Mouse (Mus musculus): ENCODE data around the gene Oser1. TPM values are rescaled to one million over a fixed set of nuclear protein-coding genes. Genes with fewer than 3 reads are reported as not detected.
"Not testable (repeated sequence)": the region's sequence is repeated elsewhere in the genome, so short reads cannot be mapped to it uniquely, and the experiment has no call there.

The Oser1 gene
- polyA plus RNA-seq, 1 experiment from 2014 or later: 36.1 TPM

DNA sequence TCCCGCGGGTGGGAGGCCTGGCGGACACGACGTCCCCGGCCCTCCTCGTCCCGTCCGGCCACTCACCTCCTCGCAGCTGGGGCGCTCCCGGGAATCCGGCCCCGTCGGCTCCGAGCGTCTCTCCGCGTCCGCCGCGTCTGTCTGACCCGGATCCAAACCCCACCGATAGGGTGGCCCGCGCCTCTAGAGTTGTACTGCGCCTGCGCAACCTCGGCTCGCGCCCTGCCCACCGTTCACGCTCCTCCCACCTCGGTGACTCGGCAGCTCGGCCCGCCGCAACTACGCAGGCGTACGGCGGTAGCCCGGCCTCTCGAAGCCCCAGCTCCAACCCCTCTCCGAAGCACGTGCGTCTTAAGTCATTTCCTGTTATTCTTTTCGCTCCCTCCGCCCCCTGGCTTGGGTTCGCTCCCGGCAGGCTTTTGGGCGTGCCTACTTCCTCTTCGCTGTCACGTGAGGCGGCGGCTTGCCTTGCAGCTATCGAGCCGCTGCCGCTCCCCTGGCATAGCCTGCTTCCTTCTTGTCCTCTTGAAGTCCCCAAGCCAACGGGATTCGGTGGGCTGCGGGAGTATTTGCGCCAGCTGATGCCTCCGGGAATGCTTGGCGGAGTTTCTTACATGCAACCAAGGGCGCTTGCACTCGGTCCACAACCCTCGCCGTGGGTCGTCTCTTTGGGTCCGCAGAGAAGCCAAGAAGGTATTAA lies 5.0 kb downstream of the Oser1 start:
- Histone ChIP-seq H3K27me3 (no peaks in the 10 kb centered on the region), H3K36me3 (peaks cover 4% of the 10 kb centered on the region), H3K4me2 (peak overlapping the region; percentile 86), H3K27ac (peak overlapping the region; percentile 87), H3K4me3 (replicated peaks) (peak overlapping the region; percentile 95), H3K9ac (peak overlapping the region; percentile 91), H3K9me3 (replicated peaks) (no peaks in the 10 kb centered on the region), H3K4me1 (replicated peaks) (peaks cover 44% of the 10 kb centered on the region)
- peak; percentile 100 for DNase-seq
- WGBS (ENCODE audit: insufficient replicate concordance): under 1% methylated on average over 58 of the region's 71 CpGs
- ATAC-seq (ENCODE audit: low read depth): peak; percentile 98

DNA sequence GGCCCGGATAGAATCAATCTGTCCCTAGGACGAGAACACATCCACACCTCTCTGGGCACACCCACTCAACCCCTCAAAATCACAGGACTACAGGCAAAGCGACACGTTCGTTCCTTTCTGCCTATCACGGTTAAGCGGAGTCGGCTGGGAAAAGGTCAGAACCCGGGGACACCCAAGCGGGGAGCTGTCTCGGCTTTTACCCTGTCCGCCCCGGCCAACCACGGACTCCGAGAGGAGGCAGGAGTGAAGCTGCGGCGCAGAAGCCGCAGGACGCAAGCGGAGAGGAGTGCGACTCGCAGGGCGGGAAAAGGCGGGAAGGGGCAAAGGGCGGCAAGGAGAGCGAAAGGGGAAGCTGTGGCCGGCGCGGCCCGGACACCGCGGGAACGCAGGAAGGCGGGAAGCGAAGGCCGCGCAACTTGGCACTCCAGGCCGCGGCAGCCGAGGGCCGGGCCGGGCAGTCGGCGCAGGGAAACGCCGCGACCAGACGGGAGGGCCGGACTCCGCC lies 5.6 kb downstream of the Oser1 start:
- peak; percentile 62 for ATAC-seq (ENCODE audit: low read depth)
- no peak for DNase-seq
- under 1% methylated on average over 50 of the region's 50 CpGs for WGBS (ENCODE audit: insufficient replicate concordance)
- Histone ChIP-seq H3K9me3 (replicated peaks) (no peaks in the 10 kb centered on the region), H3K27me3 (no peaks in the 10 kb centered on the region), H3K27ac (peak overlapping the region; percentile 87), H3K9ac (peak overlapping the region; percentile 91), H3K4me3 (replicated peaks) (peak overlapping the region; percentile 95), H3K36me3 (peaks cover 9% of the 10 kb centered on the region), H3K4me2 (peak overlapping the region; percentile 86), H3K4me1 (replicated peaks) (peaks cover 44% of the 10 kb centered on the region)

DNA sequence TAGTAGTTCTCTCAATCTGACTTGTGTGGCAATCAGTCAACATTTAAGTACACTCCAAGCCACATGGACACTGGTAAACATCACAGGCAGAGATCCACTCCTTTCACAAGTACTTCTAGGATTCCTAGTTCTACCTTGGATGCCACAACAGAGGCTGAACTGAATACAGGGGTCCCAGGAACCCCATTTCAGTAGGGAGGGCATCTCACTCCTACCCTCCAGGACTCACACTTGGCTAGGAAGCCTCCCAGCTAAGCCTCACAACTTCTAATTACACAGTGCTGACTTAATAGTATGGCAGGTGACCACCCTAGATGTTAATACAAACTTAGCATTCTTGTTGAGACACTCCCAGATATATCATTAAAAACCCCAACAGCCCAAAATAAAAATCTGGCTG lies 6.7 kb downstream of the Oser1 start:
- DNase-seq (no peak), ATAC-seq (ENCODE audit: low read depth) (no peak)
- Histone ChIP-seq H3K27ac (no peak overlapping the region), H3K9ac (peak overlapping the region; percentile 91), H3K4me1 (replicated peaks) (peaks cover 43% of the 10 kb centered on the region), H3K4me3 (replicated peaks) (peak overlapping the region; percentile 95), H3K9me3 (replicated peaks) (no peaks in the 10 kb centered on the region), H3K27me3 (no peaks in the 10 kb centered on the region), H3K4me2 (peak overlapping the region; percentile 86), H3K36me3 (peaks cover 17% of the 10 kb centered on the region)

DNA sequence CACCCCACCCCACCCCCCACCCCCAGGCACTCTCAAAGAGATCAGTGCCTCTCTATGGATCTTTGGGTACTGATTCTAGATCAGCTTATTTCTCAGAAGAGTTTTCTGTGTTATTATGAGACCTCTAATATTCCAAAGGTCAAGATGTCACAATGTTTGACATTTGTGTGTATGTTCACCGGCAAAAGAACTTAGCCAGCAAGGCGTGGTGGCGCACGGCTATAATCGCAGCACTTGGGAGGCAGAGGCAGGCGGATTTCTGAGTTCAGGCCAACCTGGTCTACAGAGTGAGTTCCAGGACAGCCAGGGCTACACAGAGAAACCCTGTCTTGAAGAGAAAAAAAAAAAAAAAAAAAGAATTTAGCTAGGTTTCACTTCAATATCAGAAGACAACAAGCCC lies 7.5 kb downstream of the Oser1 start:
- WGBS (ENCODE audit: insufficient replicate concordance): 85% methylated on average over 6 of the region's 6 CpGs
- DNase-seq (no peak), ATAC-seq (ENCODE audit: low read depth) (no peak)
- Histone ChIP-seq H3K27me3 (no peaks in the 10 kb centered on the region), H3K36me3 (peaks cover 23% of the 10 kb centered on the region), H3K4me3 (replicated peaks) (peak overlapping the region; percentile 95; the same call in 1 of the 2 replicates), H3K4me1 (replicated peaks) (peaks cover 37% of the 10 kb centered on the region), H3K9me3 (replicated peaks) (no peaks in the 10 kb centered on the region), H3K4me2 (peak overlapping the region; percentile 86; the same call in 1 of the 2 replicates), H3K27ac (no peak overlapping the region), H3K9ac (peak overlapping the region; percentile 91; the same call in 1 of the 2 replicates)

DNA sequence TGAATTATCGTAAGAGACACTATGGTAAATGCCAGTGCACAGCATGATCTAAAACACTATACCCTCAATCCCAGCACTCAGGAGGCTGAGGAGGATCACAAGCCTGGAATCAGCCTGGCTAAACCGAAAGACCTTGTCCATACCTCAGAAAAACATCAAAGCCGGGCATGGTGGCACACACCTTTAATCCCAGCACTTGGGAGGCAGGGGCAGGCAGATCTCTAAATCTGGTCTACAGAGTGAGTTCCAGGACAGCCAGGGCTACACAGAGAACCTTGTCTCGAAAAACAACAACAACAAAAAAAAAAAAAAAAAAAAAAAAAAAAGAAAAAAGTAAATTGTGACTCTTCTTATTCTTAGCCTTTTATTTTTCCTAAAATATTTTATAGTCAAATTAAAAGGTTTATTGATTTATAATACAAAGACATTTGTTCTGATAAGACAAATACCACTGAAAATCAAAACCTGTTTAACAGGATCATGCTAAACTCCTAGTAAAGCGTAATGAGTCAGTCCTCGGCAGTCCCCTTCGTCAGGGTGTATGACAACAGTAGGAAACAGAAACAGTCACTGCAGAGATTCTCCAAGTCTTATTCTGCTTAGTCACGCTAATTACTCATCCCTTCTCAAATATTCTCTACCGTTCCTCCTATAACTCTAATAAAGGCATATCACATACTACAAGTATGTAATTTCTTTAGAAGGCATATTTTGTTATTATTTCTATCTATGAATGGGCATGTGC lies 11.5 kb downstream of the Oser1 start:
- H3K9ac ChIP-seq: no peak overlapping the region
- H3K36me3 ChIP-seq: peaks cover 59% of the 10 kb centered on the region
- no peak overlapping the region for H3K4me3 ChIP-seq (replicated peaks)
- H3K9me3 ChIP-seq (replicated peaks): no peaks in the 10 kb centered on the region
- DNase-seq (no peak), ATAC-seq (ENCODE audit: low read depth) (no peak)
- H3K4me2 ChIP-seq: no peak overlapping the region
- no peak overlapping the region for H3K27ac ChIP-seq
- H3K4me1 ChIP-seq (replicated peaks): peaks cover 19% of the 10 kb centered on the region
- 80% methylated on average over 9 of the region's 9 CpGs for WGBS (ENCODE audit: insufficient replicate concordance)
- no peaks in the 10 kb centered on the region for H3K27me3 ChIP-seq

DNA sequence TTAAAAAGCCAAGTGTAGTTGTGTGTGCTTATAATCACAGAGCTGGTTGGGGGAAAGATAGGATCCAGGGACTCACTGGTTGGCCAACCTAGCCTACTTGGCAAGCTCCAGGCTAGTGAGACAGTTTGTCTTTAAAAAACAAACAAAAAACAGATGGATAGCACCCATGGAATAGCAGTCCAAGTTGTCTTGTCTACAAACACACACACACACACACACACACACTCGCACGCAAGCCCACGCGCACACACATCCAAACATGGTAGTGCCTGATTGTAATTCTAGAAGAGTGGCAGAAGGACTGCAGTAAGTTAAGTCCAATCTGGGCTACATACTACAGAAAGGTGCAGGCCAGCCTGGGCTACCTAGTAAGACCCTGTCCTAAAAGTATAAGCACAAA lies 12.1 kb downstream of the Oser1 start:
- no peaks in the 10 kb centered on the region for H3K27me3 ChIP-seq
- no peak overlapping the region for H3K27ac ChIP-seq
- peaks cover 13% of the 10 kb centered on the region for H3K4me1 ChIP-seq (replicated peaks)
- no peak overlapping the region for H3K4me2 ChIP-seq
- 95% methylated on average over 4 of the region's 4 CpGs for WGBS (ENCODE audit: insufficient replicate concordance)
- peaks cover 63% of the 10 kb centered on the region for H3K36me3 ChIP-seq
- H3K9ac ChIP-seq: no peak overlapping the region
- no peak overlapping the region for H3K4me3 ChIP-seq (replicated peaks)
- ATAC-seq (ENCODE audit: low read depth) (no peak), DNase-seq (no peak)
- no peaks in the 10 kb centered on the region for H3K9me3 ChIP-seq (replicated peaks)

DNA sequence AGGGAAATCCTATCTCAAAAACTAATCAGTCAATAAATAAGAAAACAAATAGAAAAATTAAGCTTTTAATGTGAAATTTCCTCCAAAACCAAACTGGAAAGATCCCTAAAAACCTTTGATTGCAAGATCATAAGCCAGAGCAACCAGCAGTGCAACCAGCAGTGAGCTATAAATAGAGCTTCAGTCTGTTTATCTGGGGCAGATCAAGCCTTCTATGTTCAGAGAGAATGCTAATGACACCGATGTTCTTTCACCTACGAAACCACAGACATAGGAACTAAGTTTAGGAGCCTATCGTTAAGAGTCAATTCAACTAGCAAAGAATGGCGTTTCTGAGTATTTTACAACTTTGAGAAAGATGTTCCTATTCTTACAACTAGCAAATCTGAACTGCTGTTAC lies 12.7 kb downstream of the Oser1 start:
- ATAC-seq (ENCODE audit: low read depth) (no peak), DNase-seq (no peak)
- H3K4me2 ChIP-seq: no peak overlapping the region
- no peaks in the 10 kb centered on the region for H3K27me3 ChIP-seq
- no peak overlapping the region for H3K9ac ChIP-seq
- H3K4me3 ChIP-seq (replicated peaks): no peak overlapping the region
- H3K9me3 ChIP-seq (replicated peaks): no peaks in the 10 kb centered on the region
- 66% methylated on average over 4 of the region's 4 CpGs for WGBS (ENCODE audit: insufficient replicate concordance)
- H3K27ac ChIP-seq: no peak overlapping the region
- peaks cover 7% of the 10 kb centered on the region for H3K4me1 ChIP-seq (replicated peaks)
- H3K36me3 ChIP-seq: peaks cover 69% of the 10 kb centered on the region

DNA sequence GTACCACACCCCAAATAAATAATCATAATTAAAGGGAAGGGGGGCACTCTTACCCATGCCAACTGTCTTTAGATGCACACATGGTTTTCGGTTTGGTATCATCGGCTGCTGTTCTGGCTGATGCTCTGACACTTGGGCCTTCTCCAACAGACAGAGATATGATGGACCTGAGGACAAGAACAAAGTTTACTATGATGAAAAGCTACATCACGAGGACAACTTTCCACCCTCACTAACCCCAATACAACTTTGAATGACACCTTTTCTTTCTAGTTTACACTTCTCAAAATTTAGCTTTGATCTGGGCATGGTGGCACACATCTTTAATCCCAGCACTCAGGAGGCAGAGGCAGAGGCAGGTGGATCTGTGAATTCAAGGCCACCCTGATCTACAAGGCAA lies 13.2 kb downstream of the Oser1 start:
- H3K9me3 ChIP-seq (replicated peaks); H3K4me1 ChIP-seq (replicated peaks); ATAC-seq (ENCODE audit: low read depth); H3K4me3 ChIP-seq (replicated peaks); H3K27ac ChIP-seq; DNase-seq; H3K27me3 ChIP-seq; H3K9ac ChIP-seq; H3K4me2 ChIP-seq: not testable (repeated sequence)
- peaks cover 70% of the 10 kb centered on the region for H3K36me3 ChIP-seq
- WGBS (ENCODE audit: insufficient replicate concordance): 89% methylated on average over 3 of the region's 3 CpGs

DNA sequence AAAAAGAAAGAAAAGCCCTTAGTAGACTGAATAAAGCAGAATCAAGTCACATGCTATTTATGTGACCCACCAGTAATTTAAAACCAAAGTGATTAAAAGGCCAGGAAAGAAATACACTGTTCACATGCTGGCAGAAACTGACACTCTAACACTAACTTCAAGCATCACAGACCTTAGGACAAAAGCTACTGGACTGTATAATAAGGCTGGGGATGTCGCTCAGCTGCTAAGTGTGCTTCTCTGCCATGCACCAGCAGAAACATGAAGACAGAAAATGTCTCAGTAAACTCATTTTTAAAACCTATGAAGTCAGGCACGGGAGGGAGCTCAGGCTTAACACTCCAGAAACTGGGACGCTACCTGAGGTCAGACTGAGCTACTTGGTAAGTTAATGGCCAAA lies 14.3 kb downstream of the Oser1 start:
- no peak for DNase-seq
- Histone ChIP-seq H3K9ac (no peak overlapping the region), H3K4me1 (replicated peaks) (no peaks in the 10 kb centered on the region), H3K4me2 (no peak overlapping the region), H3K4me3 (replicated peaks) (no peak overlapping the region), H3K27ac (no peak overlapping the region), H3K36me3 (peaks cover 75% of the 10 kb centered on the region), H3K9me3 (replicated peaks) (no peaks in the 10 kb centered on the region), H3K27me3 (no peaks in the 10 kb centered on the region)
- 80% methylated on average over 3 of the region's 3 CpGs for WGBS (ENCODE audit: insufficient replicate concordance)
- ATAC-seq (ENCODE audit: low read depth): no peak

DNA sequence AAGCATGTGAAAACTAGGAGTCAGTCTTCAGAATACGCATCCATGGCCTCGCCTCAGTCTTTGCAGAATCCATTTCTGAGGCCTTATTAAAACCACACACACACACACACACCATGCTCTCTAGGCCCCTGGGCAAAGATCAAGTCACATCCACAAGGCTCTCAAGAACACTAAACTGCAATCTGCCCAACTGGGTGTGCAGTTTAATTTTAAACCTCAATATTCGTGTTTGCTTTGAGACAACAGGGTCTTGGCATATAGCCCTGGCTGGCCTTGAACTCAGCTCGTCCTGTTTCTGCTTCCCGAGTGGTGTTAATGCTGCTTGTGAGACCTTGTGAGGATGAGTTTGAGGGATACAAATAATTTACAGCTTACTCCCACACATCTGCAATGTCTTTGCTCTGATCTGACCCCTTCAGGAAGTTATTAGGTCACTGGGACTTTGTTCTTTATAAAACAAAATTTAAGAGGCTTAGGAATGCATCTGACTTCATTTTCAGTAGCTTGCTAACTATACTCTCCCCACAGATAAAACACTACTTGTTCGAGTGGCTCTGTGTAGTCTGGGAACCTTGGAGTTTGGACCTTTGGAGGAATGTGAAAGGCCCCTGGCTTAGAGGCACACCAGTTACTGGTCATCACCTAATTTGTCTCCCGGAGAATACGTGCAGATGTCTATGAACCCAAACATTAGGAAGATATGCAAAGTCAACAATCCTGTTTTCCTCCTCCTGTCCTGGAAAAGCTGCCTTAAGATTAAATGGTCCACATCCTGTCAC lies 20.3 kb downstream of the Oser1 start:
- WGBS (ENCODE audit: insufficient replicate concordance): 68% methylated on average over 8 of the region's 8 CpGs
- no peak overlapping the region for H3K9ac ChIP-seq
- H3K9me3 ChIP-seq (replicated peaks): no peaks in the 10 kb centered on the region
- no peak overlapping the region for H3K4me2 ChIP-seq
- ATAC-seq (ENCODE audit: low read depth) (no peak), DNase-seq (no peak)
- H3K4me3 ChIP-seq (replicated peaks): no peak overlapping the region
- H3K36me3 ChIP-seq: peaks cover 33% of the 10 kb centered on the region
- H3K27ac ChIP-seq: peak overlapping the region; percentile 25; the same call in 1 of the 2 replicates
- H3K27me3 ChIP-seq: no peaks in the 10 kb centered on the region
- H3K4me1 ChIP-seq (replicated peaks): no peaks in the 10 kb centered on the region

DNA sequence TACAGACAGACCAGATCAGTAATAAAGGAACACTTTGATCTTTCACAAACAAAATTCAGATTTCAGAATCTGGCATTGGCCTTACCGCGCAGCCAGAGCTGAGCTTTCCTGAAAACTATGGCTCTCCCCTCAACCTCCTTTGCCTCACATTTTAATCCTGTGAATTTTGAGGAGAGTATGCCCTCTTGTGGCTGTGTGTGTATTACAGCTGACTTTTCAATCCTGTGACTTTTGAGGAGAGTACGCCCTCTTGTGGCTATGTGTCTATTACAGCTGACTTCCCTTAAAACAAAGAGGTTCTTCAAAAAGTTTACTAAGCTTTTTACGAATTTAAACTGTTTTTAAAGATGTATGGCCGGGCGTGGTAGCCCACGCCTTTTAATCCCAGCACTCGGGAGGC lies 23.3 kb downstream of the Oser1 start:
- ATAC-seq (ENCODE audit: low read depth) (0 out of 2 replicates have a peak, but pooled peaks have one; percentile 19), DNase-seq (peak; percentile 64)
- Histone ChIP-seq H3K9me3 (replicated peaks) (no peaks in the 10 kb centered on the region), H3K4me3 (replicated peaks) (no peak overlapping the region), H3K4me2 (no peak overlapping the region), H3K36me3 (peaks cover 9% of the 10 kb centered on the region), H3K27me3 (peaks cover 12% of the 10 kb centered on the region; the same call in 1 of the 2 replicates), H3K9ac (no peak overlapping the region), H3K27ac (no peak overlapping the region), H3K4me1 (replicated peaks) (no peaks in the 10 kb centered on the region)
- WGBS (ENCODE audit: insufficient replicate concordance): 5% methylated on average over 8 of the region's 8 CpGs
